Mouse (Mus musculus) spleen, adult 2 months (tissue): ENCODE measurements at regions not wholly inside any gene's neighbourhood (a gene's known extent, or its start where the extent isn't known, plus 50 kb on each side); places are given as distances from the start of the nearest gene placed in this dataset.

Source experiments
- CTCF ChIP-seq: fragments of 200-500 bp; IDR thresholded peaks from 2 replicates; pipeline ENCODE4 v1.5.1; 2011; ENCODE audit warnings: mild to moderate bottlenecking, inconsistent platforms; ENCODE audit not compliant: insufficient read depth, insufficient read length, insufficient replicate concordance; ENCODE audit errors: extremely low read depth
- POLR2A ChIP-seq: fragments of 200-500 bp; IDR thresholded peaks from 2 replicates; pipeline ENCODE4 v1.6.1; 2011; ENCODE audit warnings: low read depth, low read length, inconsistent platforms

DNA sequence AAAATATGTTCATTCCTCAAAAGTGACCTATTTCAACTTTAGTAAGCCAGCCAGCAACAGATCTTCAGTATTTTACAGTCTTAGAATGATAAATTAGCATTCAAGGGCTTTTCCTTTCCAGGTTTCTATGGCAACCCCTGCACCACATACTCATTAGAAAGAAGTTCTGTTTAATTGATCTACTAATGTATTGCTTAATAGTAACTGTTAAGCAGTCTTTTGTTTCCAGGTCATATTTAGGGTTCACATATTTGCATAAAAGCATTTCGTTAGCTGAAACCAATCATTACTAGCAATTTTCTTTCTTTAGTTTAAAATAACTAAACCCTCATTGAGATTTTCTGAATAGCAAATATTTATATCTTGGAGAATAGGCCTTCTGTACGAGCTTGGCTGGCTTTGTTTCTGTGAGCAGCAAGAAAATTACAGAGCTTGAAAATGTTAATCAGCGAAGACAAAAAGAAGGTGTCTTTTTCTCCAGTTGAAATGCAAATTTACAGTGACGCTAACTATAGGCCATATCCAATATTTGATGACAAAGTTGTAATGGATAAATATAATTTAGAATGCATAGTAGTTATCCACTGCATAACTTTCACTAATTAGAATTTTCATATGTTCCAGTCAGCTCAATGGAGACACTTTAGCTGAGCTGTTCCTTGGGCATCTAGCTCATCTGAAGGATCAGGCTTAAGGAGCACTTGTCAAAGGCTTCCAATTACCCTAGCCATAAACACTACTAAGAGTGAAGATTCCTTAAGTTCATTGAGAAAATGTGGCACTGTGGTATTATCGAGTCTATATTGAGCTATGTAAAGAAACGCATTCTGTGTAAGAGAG is 473.5 kb upstream of the Itga1 start:
- no peak for TF ChIP-seq POLR2A
- no peak for TF ChIP-seq CTCF
